ENCODE assay signal across 24 mouse cellular contexts in the genomic region with DNA sequence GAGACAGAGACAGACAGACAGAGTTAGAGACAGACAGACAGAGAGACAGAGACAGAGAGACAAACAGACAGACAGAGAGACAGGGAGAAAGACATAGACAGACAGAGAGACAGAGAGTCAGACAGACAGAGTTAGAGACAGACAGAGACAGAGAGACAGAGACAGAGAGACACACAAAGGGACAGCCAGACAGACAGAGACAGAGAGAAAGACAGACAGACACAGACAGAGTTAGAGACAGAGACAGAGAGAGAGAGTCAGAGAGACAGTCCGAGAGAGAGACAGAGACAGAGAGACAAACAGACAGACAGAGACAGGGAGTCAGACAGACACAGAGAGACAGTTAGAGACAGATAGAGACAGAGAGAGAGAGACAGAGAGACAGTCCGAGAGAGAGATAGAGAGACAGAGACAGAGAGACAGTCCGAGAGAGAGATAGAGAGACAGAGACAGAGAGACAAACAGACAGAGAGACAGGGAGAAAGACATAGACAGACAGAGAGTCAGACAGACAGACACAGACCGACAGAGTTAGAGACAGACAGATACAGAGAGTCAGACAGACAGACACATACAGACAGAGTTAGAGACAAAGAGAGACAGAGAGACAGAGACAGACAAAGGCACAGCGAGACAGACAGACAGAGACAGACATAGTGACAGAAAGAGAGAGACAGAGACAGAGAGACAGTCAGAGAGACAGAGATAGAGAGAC. TPM values are rescaled to one million over a fixed set of nuclear protein-coding genes. Genes with fewer than 3 reads are reported as not detected.
DNase-seq lines count a peak whose midpoint lies in the region; ATAC-seq lines count a peak whose summit lies in the region.
"Not testable (repeated sequence)": the region's sequence is repeated elsewhere in the genome, so short reads cannot be mapped to it uniquely, and the experiment has no call there.
"Had no signal": no experiment of that assay in that cellular context is flagged by ENCODE, and none has a peak within 500 bp of the region (broad histone marks: within the 10 kb centered on the region; RNA-seq: fewer than 3 reads in every experiment).

No protein-coding gene starts in this region.

- H3K4me2 ChIP-seq in hindbrain, embryonic 11.5 days (replicated peaks; ENCODE audit: low read depth, low read length), result not testable (repeated sequence)

- H3K9me3 ChIP-seq in hindbrain, embryonic 11.5 days (ENCODE audit: control insufficient read depth, low read length), result peaks cover 16% of the 10 kb centered on the region

- not testable (repeated sequence) for ATAC-seq in hindbrain, embryonic 11.5 days (ENCODE audit: low FRiP score)

- peak; percentile 46 for DNase-seq in CD4-positive helper T cell, adult 2 months (ENCODE audit: low read depth, low spot score)
- DNase-seq in ES-CJ7 (ENCODE audit: low read depth, low spot score) (peak; percentile 84), NIH3T3 (ENCODE audit: low read depth) (peak; percentile 42)
- DNase-seq in embryo, embryonic 10 days (ENCODE audit: low spot score), result peak; percentile 9
- DNase-seq in hindbrain, embryonic 11.5 days (ENCODE audit: low spot score), result peak; percentile 16
- DNase-seq in naive thymus-derived CD4-positive, alpha-beta T cell, adult 2 months (ENCODE audit: low read depth), result peak; percentile 67

- not testable (repeated sequence) for H3K4me3 ChIP-seq in hindbrain, embryonic 11.5 days (ENCODE audit: low read depth, low read length)

- not testable (repeated sequence) for H3K4me1 ChIP-seq in hindbrain, embryonic 11.5 days (replicated peaks; ENCODE audit: control insufficient read depth, insufficient read depth, low read length)

- not testable (repeated sequence) for H3K27me3 ChIP-seq in hindbrain, embryonic 11.5 days (ENCODE audit: control insufficient read depth, insufficient read depth, low read length)

- not testable (repeated sequence) for H3K36me3 ChIP-seq in hindbrain, embryonic 11.5 days (ENCODE audit: control insufficient read depth, insufficient read depth, low read length)

- not testable (repeated sequence) for H3K9ac ChIP-seq in hindbrain, embryonic 11.5 days (ENCODE audit: low read depth, low read length)

- not testable (repeated sequence) for H3K27ac ChIP-seq in hindbrain, embryonic 11.5 days (ENCODE audit: low read depth, low read length)

- WGBS in hindbrain, embryonic 11.5 days, result 88% methylated on average over 5 of the region's 5 CpGs

RNA-seq across cellular contexts. Expression of a gene that starts 19.3 kb away (rescaled TPM):
- not detected in 2 replicates for polyA plus RNA-seq in hindbrain, embryonic 11.5 days (2014; fragmentation: Nextera tagmentation; extraction: Ambion mirVana)
- polyA plus RNA-seq: CD4-positive, CD25-positive, alpha-beta regulatory T cell, adult 4 months; cerebellum, adult 2 months; cortical plate, adult 2 months; embryonic facial prominence, embryonic 13.5 days; forebrain, embryonic 10.5 days; forebrain, embryonic 15.5 days; heart, embryonic 11.5 days; heart, embryonic 16.5 days; hindbrain, embryonic 13.5 days; intestine, postnatal 0 days; large intestine, adult 2 months; limb, embryonic 14.5 days; liver, embryonic 13.5 days; lung, postnatal 0 days; midbrain, embryonic 13.5 days; neural tube, embryonic 15.5 days; Patski; stomach, postnatal 0 days had no signal

RNA-seq across cellular contexts. Expression of a gene that starts 49.2 kb away (rescaled TPM):
- not detected in 2 replicates for polyA plus RNA-seq in hindbrain, embryonic 11.5 days (2014; fragmentation: Nextera tagmentation; extraction: Ambion mirVana)
- polyA plus RNA-seq: CD4-positive, CD25-positive, alpha-beta regulatory T cell, adult 4 months; cerebellum, adult 2 months; cortical plate, adult 2 months; embryonic facial prominence, embryonic 13.5 days; forebrain, embryonic 10.5 days; forebrain, embryonic 15.5 days; heart, embryonic 11.5 days; heart, embryonic 16.5 days; hindbrain, embryonic 13.5 days; intestine, postnatal 0 days; large intestine, adult 2 months; limb, embryonic 14.5 days; liver, embryonic 13.5 days; lung, postnatal 0 days; midbrain, embryonic 13.5 days; neural tube, embryonic 15.5 days; Patski; stomach, postnatal 0 days had no signal

Comparison
In these comparisons a context has a peak if more than half of its experiments do, and no peak if none do; other contexts are left out.
1. DNase-seq: peak in every context shown above with its lines; median percentile 84 in ES-CJ7; 67 in naive thymus-derived CD4-positive, alpha-beta T cell, adult 2 months; 46 in CD4-positive helper T cell, adult 2 months; 42 in NIH3T3; 16 in hindbrain, embryonic 11.5 days; 9 in embryo, embryonic 10 days.